Mouse (Mus musculus) 416B (cell line): Measurements from ENCODE around the gene Kcne2.

Experiments
- DNase-seq: peaks from one replicate; pipeline ENCODE4 v3.0.0; 2011; ENCODE audit warnings: low read depth

The Kcne2 gene

GRCm38 (mm10) chr16:92292101-92292500, at the start of gene Kcne2:
TSS of gene Kcne2 (plus strand) at chr16:92292389.
- DNase-seq = no peak

- no peak for DNase-seq
Observed at GRCm38 (mm10) chr16:92245909-92246308, 46.3 kb upstream of the Kcne2 start.

GRCm38 (mm10) chr16:92246974-92247373, 45.2 kb upstream of the Kcne2 start:
- no peak for DNase-seq

GRCm38 (mm10) chr16:92247700-92248099, 44.5 kb upstream of the Kcne2 start:
- DNase-seq = no peak

- no peak for DNase-seq
Observed at GRCm38 (mm10) chr16:92249681-92250080, 42.5 kb upstream of the Kcne2 start.

- no peak for DNase-seq
Observed at GRCm38 (mm10) chr16:92250452-92250851, 41.7 kb upstream of the Kcne2 start.

GRCm38 (mm10) chr16:92254316-92254715, 37.9 kb upstream of the Kcne2 start:
- no peak for DNase-seq

- no peak for DNase-seq
Observed at GRCm38 (mm10) chr16:92267861-92268260, 24.3 kb upstream of the Kcne2 start.

- no peak for DNase-seq
Observed at GRCm38 (mm10) chr16:92274516-92274915, 17.7 kb upstream of the Kcne2 start.

- no peak for DNase-seq
Observed at GRCm38 (mm10) chr16:92275526-92275925, 16.7 kb upstream of the Kcne2 start.

- DNase-seq = no peak
Observed at GRCm38 (mm10) chr16:92282671-92283070, 9.5 kb upstream of the Kcne2 start.

GRCm38 (mm10) chr16:92285068-92285467, 7.1 kb upstream of the Kcne2 start:
- DNase-seq = no peak

- DNase-seq = peak; percentile 81
Observed at GRCm38 (mm10) chr16:92286609-92287008, 5.6 kb upstream of the Kcne2 start.

GRCm38 (mm10) chr16:92288778-92289177, 3.4 kb upstream of the Kcne2 start:
- peak; percentile 36 for DNase-seq

- no peak for DNase-seq
Observed at GRCm38 (mm10) chr16:92290045-92290444, 2.1 kb upstream of the Kcne2 start.

- no peak for DNase-seq
Observed at GRCm38 (mm10) chr16:92294267-92294970, 2.2 kb downstream of the Kcne2 start.

GRCm38 (mm10) chr16:92295328-92295727, 3.1 kb downstream of the Kcne2 start:
- no peak for DNase-seq

GRCm38 (mm10) chr16:92300649-92301411, 8.6 kb downstream of the Kcne2 start, which contains the start of gene Smim11:
TSS of gene Smim11 (plus strand) at chr16:92301286.
- peak; percentile 98 for DNase-seq

- DNase-seq = no peak
Observed at GRCm38 (mm10) chr16:92301412-92301806, 9.2 kb downstream of the Kcne2 start.

- DNase-seq = peak; percentile 45
Observed at GRCm38 (mm10) chr16:92301989-92302388, 9.8 kb downstream of the Kcne2 start.

GRCm38 (mm10) chr16:92302506-92302905, 10.3 kb downstream of the Kcne2 start:
- no peak for DNase-seq

GRCm38 (mm10) chr16:92305519-92305918, 13.3 kb downstream of the Kcne2 start:
- peak; percentile 41 for DNase-seq

- DNase-seq = no peak
Observed at GRCm38 (mm10) chr16:92307947-92308346, 15.8 kb downstream of the Kcne2 start.
